Mouse (Mus musculus) forelimb bud, embryonic 11.5 days (tissue): ENCODE measurements at regions not wholly inside any gene's neighbourhood (a gene's known extent, or its start where the extent isn't known, plus 50 kb on each side); places are given as distances from the start of the nearest gene placed in this dataset.

Experiments used
- DNase-seq: peaks from one replicate; pipeline ENCODE4 v3.0.0-alpha.2; 2012; ENCODE audit warnings: low read depth, low spot score

DNA sequence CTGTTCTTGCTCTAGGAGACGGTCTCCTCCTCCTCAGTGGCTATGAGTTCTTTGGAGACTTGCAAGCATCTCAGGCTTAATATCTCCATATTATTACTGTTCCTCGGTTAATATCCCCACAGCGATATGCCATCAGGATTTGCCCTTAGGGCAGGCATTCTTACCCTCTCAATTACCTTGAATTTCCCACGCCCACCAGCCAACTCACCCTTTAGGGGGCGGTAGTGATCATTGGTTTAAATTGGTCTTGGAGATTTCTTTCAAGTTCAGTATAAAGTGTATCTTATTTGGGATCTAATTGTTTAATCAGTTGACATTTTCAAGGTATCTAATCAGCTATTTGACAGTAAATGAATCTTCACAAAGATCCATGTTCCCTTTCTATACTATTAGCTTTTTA, 162.5 kb downstream of the Emp1 start:
- no peak for DNase-seq

DNA sequence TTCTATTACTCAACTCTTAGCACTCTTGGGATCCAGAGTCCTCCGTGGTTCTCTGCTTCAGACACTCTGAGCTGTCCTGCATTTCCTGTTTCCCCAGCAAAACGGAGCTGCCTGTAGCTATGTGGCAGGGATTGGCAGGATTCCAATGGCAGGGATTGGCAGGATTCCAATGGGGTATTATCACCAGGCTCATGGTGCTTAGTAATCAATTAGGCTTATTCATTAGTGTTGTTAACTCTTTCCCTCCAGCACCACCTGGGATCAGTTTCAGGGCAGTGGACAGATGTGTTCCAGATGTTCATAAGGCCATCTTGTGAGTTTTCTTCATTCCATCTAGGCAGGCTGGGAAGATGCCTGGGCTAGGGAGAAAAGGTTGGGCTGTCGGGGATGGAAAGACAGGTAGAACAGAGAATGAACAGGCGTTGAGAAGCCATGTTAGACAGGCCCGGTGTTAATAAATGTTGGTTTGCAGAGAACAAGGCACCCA, 163.5 kb downstream of the Emp1 start:
- peak; percentile 80 for DNase-seq

DNA sequence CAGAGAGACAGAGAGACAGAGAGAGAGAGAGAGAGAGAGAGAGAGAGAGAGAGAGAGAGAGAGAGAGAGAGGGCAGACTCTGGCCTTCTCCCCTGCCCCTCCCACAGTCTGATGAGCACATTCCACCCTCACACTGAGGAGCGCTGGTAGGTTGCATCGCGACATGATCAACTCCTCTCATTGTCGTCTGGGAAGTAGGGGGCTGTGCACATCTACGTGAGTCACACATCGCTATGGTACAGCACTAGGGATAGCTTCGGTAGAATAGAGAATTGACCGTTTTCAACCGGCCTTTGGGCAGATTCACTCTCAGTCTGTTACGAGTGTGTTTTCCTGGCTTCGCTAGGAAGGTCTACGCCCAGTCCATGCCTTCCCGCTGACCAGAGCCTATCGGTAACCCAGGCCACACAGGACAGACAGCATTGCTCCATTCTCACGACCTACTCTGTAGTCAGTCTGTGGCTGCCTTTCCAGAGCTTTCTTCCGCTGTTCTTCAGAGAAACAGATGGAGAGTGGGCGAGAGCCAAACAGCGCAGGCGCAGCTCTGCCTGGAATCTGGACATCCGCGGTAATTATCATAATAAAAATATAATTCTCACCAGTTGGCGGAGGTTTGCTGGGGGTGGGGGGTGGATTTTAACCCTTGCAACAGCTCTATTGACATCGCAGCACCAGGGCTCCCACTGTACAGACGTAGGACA, 164.3 kb downstream of the Emp1 start:
- DNase-seq = no peak

DNA sequence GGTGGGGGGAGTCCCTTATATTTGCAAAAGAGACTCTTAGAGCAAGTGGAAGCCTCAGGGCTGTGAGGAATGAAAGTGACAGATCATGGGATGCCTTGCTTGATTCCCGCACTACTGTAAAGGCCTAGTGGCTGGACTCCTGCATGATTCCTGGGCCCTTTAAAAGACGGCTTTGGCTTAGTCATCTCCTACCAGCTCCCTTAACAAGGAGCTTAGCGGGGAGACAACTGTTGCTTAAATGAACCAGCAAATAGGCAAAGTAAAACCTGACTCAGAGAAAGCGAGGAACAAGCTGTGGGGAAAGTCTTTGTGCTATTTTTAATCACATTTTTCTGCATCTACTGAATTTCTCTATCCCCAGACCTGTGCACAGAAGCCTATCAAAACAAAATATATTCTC, 165.5 kb downstream of the Emp1 start:
- DNase-seq = no peak

DNA sequence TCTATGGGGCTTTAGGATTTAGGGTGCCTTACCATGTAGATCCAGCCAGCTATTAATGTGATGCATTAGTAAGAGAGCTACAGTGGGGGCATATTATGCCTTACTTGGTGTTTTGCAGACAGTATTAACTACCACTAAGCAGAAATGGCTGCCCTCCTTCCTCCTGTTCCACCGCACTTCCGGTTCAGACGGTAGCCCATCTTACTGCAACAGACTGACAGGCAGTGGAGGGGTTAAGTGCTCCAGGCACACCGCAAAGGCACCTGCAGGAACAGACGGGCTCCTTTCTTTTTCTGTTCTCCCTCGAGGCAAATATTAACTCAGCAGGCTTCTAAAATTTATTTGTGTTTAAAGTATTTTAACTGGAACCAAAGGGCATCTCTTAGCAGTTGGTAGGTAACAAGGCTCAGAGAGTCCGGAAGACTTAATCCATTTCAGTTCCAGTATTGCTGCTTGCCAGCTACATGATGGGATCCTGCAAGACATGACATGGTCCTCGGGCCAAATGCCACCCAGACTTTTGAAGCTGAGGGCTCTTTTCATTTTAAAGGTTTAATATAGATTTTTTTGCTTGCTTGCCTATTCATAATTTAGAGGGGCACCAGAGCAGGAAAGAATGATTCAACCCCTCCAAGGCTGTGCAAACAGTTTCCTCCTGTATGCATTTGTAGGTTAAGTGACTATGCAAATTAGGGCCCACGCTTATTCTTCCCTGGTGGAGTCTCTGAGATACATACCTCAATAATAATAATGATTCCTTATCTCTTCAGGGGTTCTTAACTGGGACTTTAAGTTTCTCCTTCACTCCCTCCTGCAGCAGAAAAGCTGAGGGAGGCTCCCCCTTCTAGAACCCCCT, 177.7 kb downstream of the Emp1 start:
- DNase-seq = no peak

DNA sequence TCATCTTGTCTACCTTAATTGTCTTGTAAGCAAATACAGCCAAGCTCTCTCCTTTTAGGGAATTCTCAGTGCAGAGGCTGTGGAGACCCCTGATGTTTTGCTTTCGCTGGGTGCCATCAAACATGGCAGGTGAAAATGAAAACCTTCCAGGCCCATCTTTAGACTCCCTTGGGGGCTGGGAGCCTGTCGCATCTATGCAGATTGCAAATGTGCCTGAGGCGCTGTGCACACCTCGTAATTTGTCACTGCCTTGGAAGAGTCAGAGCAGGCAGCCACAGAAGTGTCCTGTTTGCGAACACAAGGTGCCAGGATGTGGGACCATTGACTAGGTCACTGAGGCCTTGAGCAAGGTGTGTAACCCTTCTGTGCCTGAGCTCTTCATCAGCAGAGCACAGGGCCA, 179.2 kb downstream of the Emp1 start:
- no peak for DNase-seq

DNA sequence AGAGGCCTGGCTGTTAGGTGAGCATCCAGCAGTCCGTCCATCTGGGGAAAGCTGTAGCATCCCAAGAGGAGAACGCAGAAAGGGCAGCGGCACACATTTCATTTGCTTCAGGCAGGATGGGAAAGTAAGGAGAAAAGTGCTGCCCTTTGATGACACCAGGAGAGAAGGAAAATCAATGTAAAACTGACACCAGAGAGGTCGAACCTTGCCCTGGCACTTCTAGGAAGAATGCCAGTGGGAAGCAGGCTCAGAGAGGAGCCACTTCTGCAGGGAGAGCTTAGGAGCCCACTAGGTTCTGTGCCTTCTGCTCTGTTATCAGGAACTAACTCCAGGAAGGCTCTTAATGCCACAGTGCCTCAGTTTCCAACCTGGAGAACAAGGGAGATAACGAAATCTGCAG, 180.0 kb downstream of the Emp1 start:
- no peak for DNase-seq

DNA sequence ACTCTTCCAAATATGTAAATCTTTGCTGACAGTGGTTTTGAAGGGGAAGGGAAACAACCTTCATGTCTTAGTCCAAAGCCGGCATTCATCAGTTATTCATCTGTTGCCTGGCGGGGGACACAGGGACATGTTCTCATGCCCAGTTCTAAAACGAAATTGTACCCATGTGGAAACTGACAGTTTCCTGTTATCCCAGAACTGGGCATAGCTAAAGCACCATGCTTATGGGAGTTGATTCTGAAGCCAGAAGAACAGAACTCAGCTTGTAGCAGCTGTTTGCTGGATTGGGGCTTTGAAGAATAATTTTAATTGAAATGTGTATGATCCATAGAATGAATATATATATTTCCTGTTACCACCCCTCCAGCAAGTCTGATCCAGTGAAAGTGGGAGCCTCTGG, 181.0 kb downstream of the Emp1 start:
- DNase-seq = no peak

DNA sequence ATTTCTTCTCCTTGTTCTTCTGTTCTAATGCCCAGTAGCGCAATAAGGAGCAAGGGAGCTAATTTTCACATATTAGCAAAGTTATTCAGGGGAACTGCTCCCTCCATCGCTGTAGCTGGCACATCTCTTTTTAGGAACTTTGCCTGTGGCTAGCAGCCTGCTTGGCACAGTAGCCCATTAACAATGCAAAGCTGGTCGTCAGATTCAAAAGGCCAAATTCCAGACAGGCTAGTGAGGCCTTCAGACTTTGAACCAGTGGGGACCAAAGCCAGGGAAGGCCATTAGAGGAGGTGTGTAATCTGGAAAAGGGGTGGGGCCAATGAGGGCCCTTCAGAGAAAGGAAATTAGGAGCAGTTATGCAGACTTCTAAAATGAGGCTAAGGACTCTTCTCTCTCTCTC, 181.5 kb downstream of the Emp1 start:
- DNase-seq = no peak

DNA sequence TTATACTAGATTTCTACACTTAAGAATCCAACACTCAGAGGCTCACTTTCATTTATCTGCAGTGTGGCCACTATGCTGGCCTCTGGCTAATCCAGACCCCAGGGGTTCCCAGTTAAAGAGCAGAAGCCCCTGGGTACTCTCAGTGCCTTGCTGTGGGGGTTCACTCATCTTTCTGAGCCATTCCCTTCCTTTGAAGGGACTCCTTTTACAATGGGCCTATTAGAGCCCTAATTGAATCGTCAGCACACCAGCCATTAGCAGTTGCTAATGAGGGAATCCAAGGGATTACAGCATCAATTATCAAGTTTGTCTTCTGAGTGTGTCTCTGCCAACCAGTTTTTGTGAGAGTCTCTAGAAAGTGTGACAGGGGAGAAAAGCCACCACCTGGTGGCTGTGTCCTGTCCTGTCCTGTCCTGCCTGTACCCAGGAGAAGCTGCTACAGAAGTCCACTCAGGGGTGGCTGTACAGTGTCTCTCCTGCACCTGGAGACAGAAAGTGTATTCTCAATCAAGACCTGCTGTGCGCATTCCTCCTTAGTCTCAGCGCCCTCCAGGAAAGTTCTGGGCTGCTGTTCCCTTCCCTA, 188.1 kb downstream of the Emp1 start:
- DNase-seq = no peak

DNA sequence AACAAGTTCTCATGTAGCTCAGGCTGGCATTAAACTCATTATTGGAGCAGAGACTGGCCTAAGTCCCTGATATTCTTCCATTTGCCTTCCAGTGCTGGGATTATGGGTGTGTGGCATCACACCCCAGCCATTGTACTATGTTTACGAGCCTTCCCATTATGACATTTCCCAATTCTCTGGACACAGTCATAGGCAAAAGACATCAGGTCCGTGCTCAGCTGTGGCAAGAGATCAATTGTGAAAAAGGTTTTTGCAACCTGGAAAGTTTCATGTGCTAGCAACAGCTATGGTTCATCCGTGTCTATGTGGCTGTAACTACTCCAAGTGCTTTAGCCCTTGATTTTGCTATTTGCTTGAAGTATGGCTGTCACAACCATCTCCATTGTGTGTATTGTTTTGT, 190.1 kb downstream of the Emp1 start:
- DNase-seq = no peak

DNA sequence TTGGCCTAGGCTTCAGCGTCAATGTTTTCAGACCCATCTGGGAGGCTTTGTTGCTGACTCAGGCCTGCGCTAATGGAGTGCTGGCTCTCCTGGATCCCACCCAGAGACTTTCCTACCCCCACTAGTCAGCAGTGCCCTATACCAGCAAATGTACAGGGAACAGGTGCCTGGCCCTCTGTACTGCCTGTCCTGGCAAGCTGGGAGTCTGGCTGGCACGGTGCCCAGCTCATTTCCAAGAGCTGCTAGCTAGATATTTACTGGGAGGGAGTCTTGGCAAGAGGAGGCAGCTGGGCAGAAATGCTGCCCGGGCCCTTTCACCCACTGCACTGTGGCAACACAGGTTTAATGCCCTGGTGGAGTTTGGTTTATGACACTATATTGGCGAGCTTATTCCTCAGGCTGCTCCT, 197.2 kb downstream of the Emp1 start:
- no peak for DNase-seq

DNA sequence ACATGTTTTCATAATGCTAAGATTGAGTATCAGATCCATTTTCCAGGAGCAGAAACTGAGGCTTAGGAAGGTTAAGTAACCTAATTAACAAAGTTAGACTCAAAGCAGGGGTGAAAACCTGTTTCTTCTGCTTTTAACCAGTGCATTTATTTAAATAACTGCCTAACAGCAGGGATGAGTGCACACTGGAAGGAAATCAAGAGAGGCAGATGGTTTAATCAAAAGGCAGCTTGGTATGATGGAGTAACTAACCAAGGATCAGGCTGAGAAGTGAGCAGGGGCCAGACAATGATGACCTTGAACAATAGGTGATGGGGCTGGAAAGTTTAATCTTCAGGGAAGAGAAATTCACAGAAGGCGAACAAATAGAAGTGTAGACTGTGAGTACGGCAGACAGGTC, 199.9 kb downstream of the Emp1 start:
- no peak for DNase-seq

DNA sequence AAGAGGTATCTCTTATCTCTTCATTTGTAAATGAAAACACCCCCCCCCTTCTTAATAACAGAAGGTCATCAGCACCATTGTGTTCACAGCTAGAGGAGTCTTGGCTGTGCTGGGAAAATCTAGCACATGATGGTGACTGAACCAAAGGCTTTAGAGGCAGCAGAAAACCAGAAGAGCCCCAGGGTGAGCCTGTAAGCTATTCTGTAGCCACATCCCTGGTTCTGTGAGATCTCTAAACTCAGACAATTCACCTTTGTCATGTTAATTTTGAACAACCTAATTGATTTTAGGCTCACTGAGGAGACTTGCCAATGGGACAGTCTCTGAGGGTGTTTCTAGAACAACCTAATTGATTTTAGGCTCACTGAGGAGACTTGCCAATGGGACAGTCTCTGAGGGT, 201.4 kb downstream of the Emp1 start:
- DNase-seq = no peak

DNA sequence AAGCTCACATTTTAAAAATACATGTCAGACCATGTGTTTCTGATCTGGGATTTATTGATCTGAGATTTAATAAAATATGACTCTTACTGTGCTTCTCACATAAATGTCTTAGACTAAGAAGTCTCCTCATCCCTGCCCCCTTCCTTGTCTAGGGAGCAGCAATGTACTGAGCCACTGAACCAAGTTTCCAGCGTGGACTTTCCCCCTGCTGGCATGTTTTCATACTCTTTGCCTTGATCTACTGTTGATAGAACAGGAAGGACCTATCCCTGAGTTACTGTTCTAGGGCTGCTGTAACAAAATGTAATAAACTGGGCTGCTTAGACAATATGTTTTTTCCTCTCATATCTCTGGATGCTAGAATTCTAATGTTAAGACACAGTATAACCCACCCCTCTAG, 206.7 kb downstream of the Emp1 start:
- DNase-seq = no peak

DNA sequence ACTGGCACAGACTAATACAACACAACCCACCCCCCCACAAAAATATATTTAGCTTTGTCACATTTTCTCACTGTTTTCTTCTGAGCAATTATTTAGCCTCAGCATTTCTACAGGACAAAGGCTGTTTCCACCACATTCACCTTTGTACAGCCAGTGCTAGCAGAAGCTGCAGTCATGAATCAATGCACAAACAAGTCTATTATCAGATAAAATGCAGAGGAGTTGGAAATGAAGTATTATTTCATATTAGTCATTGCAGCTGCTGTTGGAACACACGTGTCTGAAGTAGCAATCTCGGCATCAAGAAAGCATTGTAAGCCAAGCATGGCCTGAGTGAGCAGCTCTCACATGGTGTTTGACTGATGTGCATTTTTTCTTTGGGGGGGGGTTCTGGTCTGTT, 212.9 kb downstream of the Emp1 start:
- DNase-seq = no peak

DNA sequence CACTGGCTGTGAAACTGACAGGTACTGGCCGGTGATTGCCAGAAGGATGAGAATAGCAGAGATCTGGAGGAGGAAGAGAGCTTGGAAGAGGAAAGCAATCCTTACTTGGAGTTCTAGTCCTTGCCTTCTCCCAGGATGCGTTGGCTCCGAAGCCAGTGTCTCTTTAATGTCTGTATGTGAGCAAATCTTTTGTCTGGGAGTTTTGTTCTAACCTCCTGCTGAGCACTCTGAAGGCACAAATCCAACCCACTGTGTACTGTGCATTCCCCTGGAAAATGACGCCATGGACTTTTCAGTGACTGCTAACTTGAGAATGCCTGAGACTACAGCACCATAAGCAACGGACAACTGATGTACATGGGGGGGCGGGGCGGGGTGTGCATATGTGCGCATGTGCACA, 216.4 kb downstream of the Emp1 start:
- DNase-seq = no peak

DNA sequence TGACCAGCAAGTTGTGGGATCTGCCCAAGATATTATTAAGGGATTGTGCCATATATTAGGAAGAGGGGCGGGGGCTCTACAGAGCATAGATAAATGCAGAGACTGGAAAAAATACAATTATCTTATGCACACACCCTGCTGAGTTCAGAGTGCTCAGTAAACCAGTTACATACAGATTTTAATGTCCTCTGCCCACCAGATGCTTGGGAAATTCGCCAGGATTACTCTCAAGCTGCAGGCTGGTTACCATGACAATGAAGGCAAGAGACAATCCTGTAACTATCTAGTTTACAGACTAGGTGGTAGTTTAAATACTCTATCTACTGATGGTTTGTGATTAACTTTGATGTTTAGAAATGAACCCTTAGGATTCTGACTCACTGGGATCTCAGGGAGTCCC, 220.2 kb downstream of the Emp1 start:
- no peak for DNase-seq

DNA sequence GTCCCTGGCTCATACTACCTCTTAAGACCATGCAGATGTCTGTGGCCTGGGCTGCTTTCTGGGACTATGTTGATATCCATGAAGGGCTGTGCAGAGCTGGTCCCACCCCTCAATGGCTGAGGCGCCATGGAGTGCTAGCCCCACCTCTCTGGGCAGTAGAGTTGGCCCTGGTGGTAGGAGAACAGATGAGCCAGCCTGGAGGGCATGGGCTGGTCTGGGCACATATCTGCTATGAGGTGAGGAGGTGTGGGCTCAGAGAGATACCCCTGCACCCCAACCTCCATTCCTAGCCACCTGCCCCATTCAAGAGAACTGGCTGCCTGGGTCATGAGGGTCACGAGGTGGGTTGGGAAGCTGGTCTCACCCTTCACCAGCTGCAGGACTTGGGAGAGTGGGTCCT, 222.4 kb downstream of the Emp1 start:
- DNase-seq = no peak

DNA sequence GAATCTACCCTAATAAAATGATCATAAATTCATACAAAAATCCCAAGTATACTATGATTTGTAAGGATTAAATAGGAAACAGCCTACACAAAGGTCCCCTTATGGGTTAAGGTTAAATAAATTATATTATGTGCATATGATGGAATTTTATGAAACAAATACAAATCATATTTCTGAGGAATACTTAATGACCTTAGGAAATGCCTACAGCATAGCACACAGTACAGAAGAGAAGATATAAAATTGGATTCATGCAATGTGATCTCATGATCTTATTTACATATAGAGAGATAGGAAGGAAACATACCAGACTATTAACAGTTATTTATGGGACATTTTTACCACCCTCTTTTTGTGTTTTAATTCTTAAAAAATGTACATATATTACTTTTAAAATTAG, 227.7 kb downstream of the Emp1 start:
- no peak for DNase-seq

DNA sequence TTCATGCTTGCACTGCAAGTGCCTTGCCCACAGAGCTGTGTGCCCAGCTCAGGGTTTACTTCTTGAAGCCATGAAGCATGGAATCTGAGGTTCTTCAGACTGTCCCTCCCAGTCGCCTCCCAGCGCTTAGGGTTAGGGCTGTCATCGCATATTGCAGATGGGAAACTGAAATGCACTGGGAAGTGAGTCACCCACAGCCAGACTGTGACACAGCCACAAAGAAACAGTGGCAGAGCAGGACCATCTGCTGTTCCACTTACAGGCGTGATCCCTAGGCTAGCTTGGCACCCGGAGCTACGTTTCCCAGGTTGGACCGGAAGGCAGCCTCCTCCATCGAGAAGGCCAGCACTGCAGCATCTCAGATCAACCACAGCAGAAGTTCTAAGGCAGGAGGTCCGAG, 228.7 kb downstream of the Emp1 start:
- DNase-seq = no peak

DNA sequence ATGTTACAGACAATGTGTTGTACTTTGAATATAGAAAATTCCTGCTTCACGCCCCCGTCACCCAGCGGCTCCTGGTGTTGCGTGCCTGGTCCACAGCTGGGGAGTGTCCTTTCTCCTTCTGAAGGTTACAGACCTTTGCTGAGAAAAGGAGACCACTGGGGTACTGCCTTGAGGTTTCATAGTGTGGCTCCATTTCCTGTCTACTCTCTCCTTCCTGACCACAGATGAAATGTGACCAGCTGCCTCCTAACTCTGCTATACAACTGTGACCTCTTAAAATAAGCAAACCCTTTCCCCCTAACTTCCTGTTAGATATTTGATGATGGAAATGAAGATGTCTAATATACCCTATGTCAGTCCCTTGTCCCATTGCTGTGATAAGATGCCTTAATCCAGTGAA, 234.0 kb downstream of the Emp1 start:
- no peak for DNase-seq
